Mouse (Mus musculus): ENCODE measurements around the gene Nox1.

DNA sequence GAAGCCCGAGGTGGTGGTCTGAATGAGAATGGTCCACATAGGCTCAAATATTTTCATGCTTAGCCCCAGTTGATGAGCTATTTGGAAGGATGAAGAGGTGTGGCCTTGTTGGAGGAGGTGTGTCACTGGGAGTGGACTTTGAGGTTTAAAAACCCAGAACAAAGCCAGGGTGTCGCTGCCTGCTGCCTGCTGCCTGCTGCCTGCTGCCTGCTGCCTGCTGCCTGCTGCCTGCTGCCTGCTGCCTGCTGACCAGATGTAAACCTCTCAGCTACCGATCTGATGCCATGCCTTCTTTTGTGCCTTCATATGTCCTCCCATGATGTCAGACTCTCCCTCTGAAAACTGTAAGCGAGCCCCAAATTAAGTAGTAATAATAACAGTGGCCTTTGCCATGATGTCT lies at the start of gene Nox1:
- TF ChIP-seq CTCF (IDR thresholded peaks at IDR 0.05; ENCODE audit: control insufficient read depth, insufficient read depth, low read length) = no peak
- no peak for TF ChIP-seq POLR2A (IDR thresholded peaks at IDR 0.05; ENCODE audit: borderline replicate concordance, control insufficient read depth, low read depth, low read length)
